Mouse (Mus musculus): ENCODE results near the gene Dlst. TPM values are rescaled to one million over a fixed set of nuclear protein-coding genes. Genes with fewer than 3 reads are reported as not detected.

The Dlst gene
- 1,237 and 1,461 TPM in 2 replicates for polyA plus RNA-seq (2012; ENCODE audit: low replicate concordance)

GRCm38 (mm10) chr12:85110698-85111592, at the start of gene Dlst, which contains the start of gene Prox2:
Dlst (plus strand) TSS chr12:85110833.
Prox2 (minus strand) TSS chr12:85110759.

GRCm38 (mm10) chr12:85151002-85151774, 40.6 kb downstream of the Dlst start, which contains the start of gene Rps6kl1:
Rps6kl1 (minus strand) TSS chr12:85151264.

GRCm38 (mm10) chr12:85177740-85178239, 67.2 kb downstream of the Dlst start, which contains the start of gene Pgf:
Pgf (minus strand) TSS chr12:85177790.

Other genes starting within 250 kb of the Dlst start
- gene Ltbp2, start 234.3 kb upstream of the Dlst start, polyA plus RNA-seq (2012; ENCODE audit: low replicate concordance): 2.6 and 2.8 TPM in 2 replicates
- gene Fcf1, start 139.9 kb upstream of the Dlst start, polyA plus RNA-seq (2012; ENCODE audit: low replicate concordance): 8.2 and 52.1 TPM in 2 replicates
- gene Arel1, start 139.9 kb upstream of the Dlst start, polyA plus RNA-seq (2012; ENCODE audit: low replicate concordance): 3.0 and 13.0 TPM in 2 replicates
- 30.9 and 74.8 TPM in 2 replicates for gene Ylpm1, start 114.5 kb upstream of the Dlst start, polyA plus RNA-seq (2012; ENCODE audit: low replicate concordance)
- gene Prox2, start 74 bp upstream of the Dlst start, polyA plus RNA-seq (2012; ENCODE audit: low replicate concordance): 4.8 and 9.4 TPM in 2 replicates
- gene Rps6kl1, start 40.4 kb downstream of the Dlst start, polyA plus RNA-seq (2012; ENCODE audit: low replicate concordance): 0.09 and 0.44 TPM in 2 replicates
- gene Pgf, start 67.0 kb downstream of the Dlst start, polyA plus RNA-seq (2012; ENCODE audit: low replicate concordance): not detected in 2 replicates
- gene Eif2b2, start 108.6 kb downstream of the Dlst start, polyA plus RNA-seq (2012; ENCODE audit: low replicate concordance): 86.6 and 239 TPM in 2 replicates
- 2.5 and 3.7 TPM in 2 replicates for gene Mlh3, start 159.8 kb downstream of the Dlst start, polyA plus RNA-seq (2012; ENCODE audit: low replicate concordance)
- 15.3 and 25.8 TPM in 2 replicates for gene Acyp1, start 177.6 kb downstream of the Dlst start, polyA plus RNA-seq (2012; ENCODE audit: low replicate concordance)
- gene Zc2hc1c, start 177.8 kb downstream of the Dlst start, polyA plus RNA-seq (2012; ENCODE audit: low replicate concordance): 0.19 TPM in 1 of 2 replicates, not detected in the other
- gene Nek9, start 228.5 kb downstream of the Dlst start, polyA plus RNA-seq (2012; ENCODE audit: low replicate concordance): 9.1 and 9.9 TPM in 2 replicates